Mouse (Mus musculus) MEL (cell line): ENCODE measurements at regions not wholly inside any gene's neighbourhood (a gene's known extent, or its start where the extent isn't known, plus 50 kb on each side); places are given as distances from the start of the nearest gene placed in this dataset.

Experiments used
- DNase-seq: peaks from one replicate; pipeline ENCODE4 v3.0.0; 2011; ENCODE audit warnings: low read depth, low spot score
- H3K27ac ChIP-seq: 2 replicates; pipeline ENCODE4 v1.5.1; 2012; ENCODE audit warnings: low read depth, mild to moderate bottlenecking, control low read depth, low read length, moderate library complexity; ENCODE audit not compliant: control insufficient read depth
- H3K27me3 ChIP-seq, 2 experiments: fragments of 150-350 bp in 1 of 2; sonication (generic) in 1 of 2; 2 replicates each; pipeline ENCODE4 v1.6.1; 2012; ENCODE audit warnings: low read length in 2 of 2, mild to moderate bottlenecking in 2 of 2, improper control_type of control experiment in 1 of 2, moderate library complexity in 1 of 2; ENCODE audit not compliant: insufficient read depth in 2 of 2, control insufficient read depth in 1 of 2
- H3K36me3 ChIP-seq, 2 experiments: 2 replicates each; pipeline ENCODE4 v1.6.1; 2012 to 2014; ENCODE audit warnings: low read length in 2 of 2, improper control_type of control experiment in 1 of 2, inconsistent platforms in 1 of 2, mild to moderate bottlenecking in 1 of 2; ENCODE audit not compliant: insufficient read depth in 2 of 2, control insufficient read depth in 1 of 2
- H3K4me1 ChIP-seq, 2 experiments: fragments of 150-350 bp in 1 of 2; sonication (generic) in 1 of 2; 2 replicates each; pipeline ENCODE4 v1.6.1; 2012; ENCODE audit warnings: low read length in 2 of 2, improper control_type of control experiment in 1 of 2, mild to moderate bottlenecking in 1 of 2; ENCODE audit not compliant: insufficient read depth in 2 of 2, control insufficient read depth in 1 of 2
- H3K4me3 ChIP-seq, 2 experiments: fragments of 150-350 bp in 1 of 2; sonication (generic) in 1 of 2; 2 replicates each; pipeline ENCODE4 v1.5.1; 2012; ENCODE audit warnings: low read depth in 2 of 2, low read length in 2 of 2, mild to moderate bottlenecking in 2 of 2, moderate library complexity in 2 of 2, control low read depth in 1 of 2, improper control_type of control experiment in 1 of 2; ENCODE audit not compliant: control insufficient read depth in 1 of 2, insufficient read depth in 1 of 2
- H3K79me2 ChIP-seq: 2 replicates; pipeline ENCODE4 v1.6.1; 2012; ENCODE audit warnings: mild to moderate bottlenecking, low read length, moderate library complexity; ENCODE audit not compliant: control insufficient read depth, poor library complexity, insufficient read depth
- H3K9ac ChIP-seq: 2 replicates; pipeline ENCODE4 v1.6.1; 2012; ENCODE audit warnings: low read depth, mild to moderate bottlenecking, control low read depth, low read length, moderate library complexity; ENCODE audit not compliant: control insufficient read depth, poor library complexity, severe bottlenecking
- H3K9me3 ChIP-seq: fragments of 150-350 bp; sonication (generic); replicated peaks from 2 replicates; pipeline ENCODE4 v1.6.1; 2012; ENCODE audit warnings: mild to moderate bottlenecking, low read length, improper control_type of control experiment, moderate library complexity; ENCODE audit not compliant: insufficient read depth
- BHLHE40 ChIP-seq: IDR thresholded peaks from 2 replicates; pipeline ENCODE4 v1.6.1; 2012; ENCODE audit warnings: low read depth, mild to moderate bottlenecking, inconsistent platforms, low read length, improper control_type of control experiment, borderline replicate concordance
- CHD1 ChIP-seq: IDR thresholded peaks from 2 replicates; pipeline ENCODE4 v1.6.1; 2012; ENCODE audit warnings: low read depth, mild to moderate bottlenecking, inconsistent platforms, low read length, improper control_type of control experiment
- CHD2 ChIP-seq: IDR thresholded peaks from 2 replicates; pipeline ENCODE4 v1.6.1; 2011; ENCODE audit warnings: low read length, improper control_type of control experiment
- CTCF ChIP-seq, 3 experiments: IDR thresholded peaks in 2 of 3; conservative IDR thresholded peaks in 1 of 3; 2 replicates each; pipeline ENCODE4 v1.5.1; 2011 to 2012; ENCODE audit warnings: low read length in 3 of 3, low read depth in 2 of 3, mild to moderate bottlenecking in 2 of 3, improper control_type of control experiment in 1 of 3, inconsistent platforms in 1 of 3, mixed read lengths in 1 of 3, moderate library complexity in 1 of 3; ENCODE audit not compliant: control insufficient read depth in 1 of 3, insufficient read depth in 1 of 3, poor library complexity in 1 of 3, severe bottlenecking in 1 of 3
- E2F4 ChIP-seq: IDR thresholded peaks from 2 replicates; pipeline ENCODE4 v1.6.1; 2011; ENCODE audit warnings: low read depth, low read length, improper control_type of control experiment, borderline replicate concordance
- EP300 ChIP-seq, 2 experiments: IDR thresholded peaks; 2 replicates each; pipeline ENCODE4 v1.6.1; 2011; ENCODE audit warnings: improper control_type of control experiment in 2 of 2, low read length in 2 of 2, low read depth in 1 of 2, mild to moderate bottlenecking in 1 of 2
- ETS1 ChIP-seq: IDR thresholded peaks from 2 replicates; pipeline ENCODE4 v1.6.1; 2012; ENCODE audit warnings: low read depth, mild to moderate bottlenecking, inconsistent platforms, low read length, improper control_type of control experiment, moderate library complexity
- JUND ChIP-seq: IDR thresholded peaks from 2 replicates; pipeline ENCODE4 v1.6.1; 2011; ENCODE audit warnings: low read depth, mild to moderate bottlenecking, improper control_type of control experiment, low read length
- MAFK ChIP-seq: IDR thresholded peaks from 2 replicates; pipeline ENCODE4 v1.6.1; 2011; ENCODE audit warnings: low read depth, mild to moderate bottlenecking, low read length, improper control_type of control experiment, borderline replicate concordance
- MAX ChIP-seq: IDR thresholded peaks from 2 replicates; pipeline ENCODE4 v1.6.1; 2011; ENCODE audit warnings: low read length, improper control_type of control experiment
- MYB ChIP-seq: IDR thresholded peaks from 2 replicates; pipeline ENCODE4 v1.6.1; 2011; ENCODE audit warnings: mild to moderate bottlenecking, low read depth, low read length, improper control_type of control experiment
- MYC ChIP-seq: IDR thresholded peaks from 2 replicates; pipeline ENCODE4 v1.6.1; 2011; ENCODE audit warnings: low read depth, mild to moderate bottlenecking, low read length, improper control_type of control experiment, moderate library complexity
- POLR2A ChIP-seq, 2 experiments: IDR thresholded peaks; 2 replicates each; pipeline ENCODE4 v1.6.1; 2011 to 2012; ENCODE audit warnings: low read length in 2 of 2, mild to moderate bottlenecking in 2 of 2, control low read depth in 1 of 2, improper control_type of control experiment in 1 of 2, low read depth in 1 of 2, moderate library complexity in 1 of 2; ENCODE audit not compliant: control insufficient read depth in 1 of 2, insufficient read depth in 1 of 2, poor library complexity in 1 of 2
- POLR2AphosphoS2 ChIP-seq: IDR thresholded peaks from 2 replicates; pipeline ENCODE4 v1.6.1; 2011; ENCODE audit warnings: low read length, improper control_type of control experiment
- POLR2AphosphoS5 ChIP-seq: IDR thresholded peaks from 2 replicates; pipeline ENCODE4 v1.6.1; 2012; ENCODE audit warnings: low read depth, borderline replicate concordance, mild to moderate bottlenecking, inconsistent platforms, low read length, moderate library complexity, mixed read lengths
- RAD21 ChIP-seq: IDR thresholded peaks from 2 replicates; pipeline ENCODE4 v1.6.1; 2011; ENCODE audit warnings: mild to moderate bottlenecking, low read depth, low read length, improper control_type of control experiment
- RCOR1 ChIP-seq: IDR thresholded peaks from 2 replicates; pipeline ENCODE4 v1.6.1; 2012; ENCODE audit warnings: low read depth, mild to moderate bottlenecking, inconsistent platforms, low read length, improper control_type of control experiment
- SIN3A ChIP-seq: IDR thresholded peaks from 2 replicates; pipeline ENCODE4 v1.6.1; 2012; ENCODE audit warnings: low read length, improper control_type of control experiment, inconsistent platforms
- SMC3 ChIP-seq: IDR thresholded peaks from 2 replicates; pipeline ENCODE4 v1.6.1; 2011; ENCODE audit warnings: low read depth, low read length, improper control_type of control experiment
- TBP ChIP-seq: IDR thresholded peaks from 2 replicates; pipeline ENCODE4 v1.8.0; 2011; ENCODE audit warnings: low read depth, low read length, improper control_type of control experiment
- TCF12 ChIP-seq: IDR thresholded peaks from 2 replicates; pipeline ENCODE4 v1.6.1; 2014; ENCODE audit warnings: low read depth, mild to moderate bottlenecking, inconsistent platforms, low read length, improper control_type of control experiment, moderate library complexity
- ZC3H11A ChIP-seq: IDR thresholded peaks from 2 replicates; pipeline ENCODE4 v1.6.1; 2012; ENCODE audit warnings: low read depth, mild to moderate bottlenecking, inconsistent platforms, low read length, improper control_type of control experiment
- ZKSCAN1 ChIP-seq: IDR thresholded peaks from 2 replicates; pipeline ENCODE4 v1.6.1; 2012; ENCODE audit warnings: low read depth, mild to moderate bottlenecking, inconsistent platforms, low read length, improper control_type of control experiment, moderate library complexity
- ZMIZ1 ChIP-seq: IDR thresholded peaks from 2 replicates; pipeline ENCODE4 v1.6.1; 2012; ENCODE audit warnings: low read depth, mild to moderate bottlenecking, inconsistent platforms, low read length, improper control_type of control experiment, moderate library complexity
- ZNF384 ChIP-seq: IDR thresholded peaks from 2 replicates; pipeline ENCODE4 v1.6.1; 2012; ENCODE audit warnings: low read depth, mild to moderate bottlenecking, inconsistent platforms, low read length, improper control_type of control experiment

DNA sequence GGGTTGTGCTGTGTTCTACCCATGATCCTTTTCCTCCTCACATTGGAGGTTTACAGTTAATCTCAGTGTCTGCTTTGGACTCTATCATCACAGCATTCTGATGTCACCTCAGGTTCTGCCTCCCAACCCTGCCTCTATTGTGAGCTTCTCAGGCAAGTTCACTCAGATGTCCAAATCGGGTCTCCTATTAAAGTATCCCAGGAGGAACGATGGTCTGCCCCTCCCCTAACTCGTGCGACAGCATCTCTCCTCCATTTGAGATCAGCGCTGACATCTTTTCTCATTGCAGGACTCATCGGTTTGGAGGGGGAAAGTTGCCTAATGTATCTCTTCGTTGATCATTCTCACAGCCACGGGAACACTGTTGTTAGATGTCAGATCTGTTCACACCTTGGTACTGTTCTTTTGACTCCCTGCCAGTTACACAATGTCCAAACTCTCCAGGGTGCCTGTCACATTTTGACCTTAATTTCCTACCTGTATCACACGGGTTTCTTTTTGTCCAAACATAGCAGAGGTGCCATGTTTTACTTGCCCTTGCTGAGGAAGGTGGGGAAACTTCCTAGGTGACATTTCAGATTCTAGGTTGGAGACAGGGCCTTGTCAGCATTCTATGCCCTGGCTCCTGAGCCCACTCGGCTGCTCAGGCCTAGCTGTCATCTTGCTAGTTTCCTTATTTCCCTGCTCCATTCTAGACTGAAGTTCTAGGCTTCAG, 303.3 kb downstream of the Fut8 start:
- no peaks in the 10 kb centered on the region for H3K9me3 ChIP-seq
- no peak for TF ChIP-seq SIN3A
- TF ChIP-seq BHLHE40: no peak
- no peak for TF ChIP-seq MAFK
- no peak for TF ChIP-seq ZKSCAN1
- no peak for TF ChIP-seq RCOR1
- TF ChIP-seq CTCF (IDR thresholded peaks at IDR 0.05 in 2 of 3, conservative IDR thresholded peaks at IDR 0.05 in 1 of 3; ENCODE audit: control insufficient read depth in 1 of 3, insufficient read depth in 1 of 3, low read depth in 2 of 3, low read length in 3 of 3, poor library complexity in 1 of 3, severe bottlenecking in 1 of 3): no peak
- TF ChIP-seq CHD2: no peak
- TF ChIP-seq E2F4: no peak
- no peak for TF ChIP-seq CHD1
- no peak for TF ChIP-seq ETS1
- TF ChIP-seq POLR2AphosphoS2: no peak
- no peak for TF ChIP-seq SMC3
- no peak for TF ChIP-seq ZC3H11A
- no peak for TF ChIP-seq MYB
- TF ChIP-seq MYC: no peak
- TF ChIP-seq ZNF384: no peak
- TF ChIP-seq ZMIZ1: no peak
- no peak for TF ChIP-seq RAD21
- TF ChIP-seq TBP: no peak
- H3K79me2 ChIP-seq: no peaks in the 10 kb centered on the region
- no peak for DNase-seq
- no peak overlapping the region for H3K27ac ChIP-seq
- no peak overlapping the region for H3K9ac ChIP-seq
- peaks cover 0 to 3% of the 10 kb centered on the region in 2 experiments; a peak in 1 of 4 replicates for H3K4me1 ChIP-seq
- peaks cover 0 to 4% of the 10 kb centered on the region in 2 experiments; a peak in 2 of 4 replicates for H3K27me3 ChIP-seq
- peaks cover 0 to 3% of the 10 kb centered on the region in 2 experiments; a peak in 2 of 4 replicates for H3K36me3 ChIP-seq
- H3K4me3 ChIP-seq: no peak overlapping the region

DNA sequence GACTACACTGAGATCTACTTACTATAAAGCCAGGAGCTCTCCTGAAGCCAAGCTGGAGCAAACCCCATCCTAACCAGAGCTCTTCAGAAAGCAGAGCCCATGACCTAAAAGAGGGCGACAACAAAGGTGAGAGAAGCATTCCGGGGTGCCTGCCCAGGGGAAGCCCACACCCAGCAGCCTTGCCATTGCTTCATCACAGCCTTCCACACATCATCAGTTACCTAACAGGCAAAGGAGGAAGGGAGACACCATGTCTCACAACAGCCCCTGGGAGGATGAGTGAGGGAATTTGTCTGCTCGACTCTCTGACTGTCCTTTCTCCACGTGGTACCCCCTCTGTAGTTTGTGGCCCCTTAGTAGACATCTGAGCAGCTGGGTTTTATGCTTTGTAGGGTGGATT, 303.9 kb downstream of the Fut8 start:
- no peak for DNase-seq
- H3K9ac ChIP-seq: no peak overlapping the region
- H3K9me3 ChIP-seq: no peaks in the 10 kb centered on the region
- peaks cover 0 to 3% of the 10 kb centered on the region in 2 experiments; a peak in 1 of 4 replicates for H3K4me1 ChIP-seq
- no peak overlapping the region for H3K27ac ChIP-seq
- no peaks in the 10 kb centered on the region for H3K79me2 ChIP-seq
- no peak for TF ChIP-seq E2F4
- TF ChIP-seq EP300 (IDR thresholded peaks at IDR 0.05; ENCODE audit: low read depth in 1 of 2, low read length in 2 of 2): no peak
- TF ChIP-seq MAX: no peak
- no peak for TF ChIP-seq TCF12
- TF ChIP-seq POLR2A (IDR thresholded peaks at IDR 0.05; ENCODE audit: control insufficient read depth in 1 of 2, insufficient read depth in 1 of 2, low read depth in 1 of 2, low read length in 2 of 2, poor library complexity in 1 of 2): no peak
- no peak for TF ChIP-seq JUND
- TF ChIP-seq RAD21: no peak
- no peak for TF ChIP-seq MYB
- TF ChIP-seq POLR2AphosphoS5: no peak
- peaks cover 0 to 4% of the 10 kb centered on the region in 2 experiments; a peak in 2 of 4 replicates for H3K27me3 ChIP-seq
- H3K4me3 ChIP-seq: no peak overlapping the region
- H3K36me3 ChIP-seq: peaks cover 0 to 3% of the 10 kb centered on the region in 2 experiments; a peak in 2 of 4 replicates
